Mouse (Mus musculus) midbrain, postnatal 0 days (tissue): Measurements from ENCODE around the gene Nub1. TPM values are rescaled to one million over a fixed set of nuclear protein-coding genes. Genes with fewer than 3 reads are reported as not detected.

Experiments used
- ATAC-seq: fragments of 200-750 bp; cut with Nextera tagmentation; 2 replicates; pipeline ENCODE4 v1.8.0; 2017; ENCODE audit warnings: moderate number of reproducible peaks, mild to moderate bottlenecking, moderate TSS enrichment, moderate library complexity; ENCODE audit not compliant: low FRiP score
- DNase-seq: peaks from one replicate; pipeline ENCODE4 v3.0.0-alpha.2; 2015; ENCODE audit warnings: low spot score
- H3K27ac ChIP-seq: fragments of 300-500 bp; sonication (generic); 2 replicates; pipeline ENCODE4 v1.5.1; 2014; ENCODE audit warnings: low read depth, mild to moderate bottlenecking, low read length, mixed read lengths
- H3K27me3 ChIP-seq: fragments of 300-500 bp; sonication (generic); 2 replicates; pipeline ENCODE4 v1.6.1; 2014; ENCODE audit warnings: low read length, control low read depth, mixed read lengths; ENCODE audit not compliant: insufficient read depth
- H3K36me3 ChIP-seq: fragments of 300-500 bp; sonication (generic); 2 replicates; pipeline ENCODE4 v1.6.1; 2014; ENCODE audit warnings: low read length, control low read depth, mixed read lengths; ENCODE audit not compliant: insufficient read depth
- H3K4me1 ChIP-seq: fragments of 300-500 bp; sonication (generic); 2 replicates; pipeline ENCODE4 v1.6.1; 2014; ENCODE audit warnings: mild to moderate bottlenecking, control low read depth, antibody characterized with exemption, low read length, mixed read lengths; ENCODE audit not compliant: insufficient read depth
- H3K4me2 ChIP-seq: fragments of 300-500 bp; sonication (generic); 2 replicates; pipeline ENCODE4 v1.6.1; 2014; ENCODE audit warnings: low read depth, mild to moderate bottlenecking, low read length, mixed read lengths; ENCODE audit not compliant: poor library complexity, severe bottlenecking
- H3K4me3 ChIP-seq: fragments of 300-500 bp; sonication (generic); 2 replicates; pipeline ENCODE4 v1.5.1; 2014; ENCODE audit warnings: low read depth, mild to moderate bottlenecking, low read length, moderate library complexity
- H3K9ac ChIP-seq: fragments of 300-500 bp; sonication (generic); replicated peaks from 2 replicates; pipeline ENCODE4 v1.6.1; 2014; ENCODE audit warnings: mild to moderate bottlenecking, low read length, moderate library complexity, mixed read lengths; ENCODE audit not compliant: poor library complexity, severe bottlenecking
- H3K9me3 ChIP-seq: fragments of 300-500 bp; sonication (generic); 2 replicates; pipeline ENCODE4 v1.6.1; 2016; ENCODE audit warnings: low read length, control low read depth
- CTCF ChIP-seq: IDR thresholded peaks from 2 replicates; pipeline ENCODE4 v1.5.1; 2016; ENCODE audit warnings: antibody characterized with exemption, mild to moderate bottlenecking
- WGBS: fragments of 180-500 bp; shearing (Covaris S2); extraction: QIAGEN DNeasy Blood & Tissue Kit; methylation state at CpG from one replicate; pipeline ENCODE4 v1.1.7; 2014; 5-methylcytosine and 5-hydroxymethylcytosine counted together
- polyA plus RNA-seq: library from polyadenylated mRNA; unstranded; fragments of >200 nt; fragmentation: Nextera tagmentation; extraction: Ambion mirVana; gene quantifications from 2 replicates; pipeline ENCODE4 v1.2.1, GENCODE M21; 2015
- total RNA-seq: library from RNA; depleted of rRNA; stranded (reverse); fragments of >200 nt; gene quantifications from 2 replicates; pipeline ENCODE4 v1.2.3, GENCODE M21; 2014

Nub1 gene
- total and polyA plus RNA-seq, 2 experiments from 2014 or later: 44.9 to 45.1 TPM

GRCm38 (mm10) chr5:24730986-24731385, 45.7 kb downstream of the Nub1 start:
- H3K9ac ChIP-seq: 0 out of 2 replicates have a peak overlapping the region, but pooled peaks have one; percentile 46
- peak overlapping the region; percentile 45 for H3K4me3 ChIP-seq
- 0 out of 2 replicates have a peak, but pooled peaks cover 7% of the 10 kb centered on the region for H3K4me1 ChIP-seq
- 4% methylated on average over 15 of the region's 15 CpGs for WGBS
- H3K27me3 ChIP-seq: peaks cover 18% of the 10 kb centered on the region
- H3K9me3 ChIP-seq: no peaks in the 10 kb centered on the region
- no peak overlapping the region for H3K27ac ChIP-seq
- no peaks in the 10 kb centered on the region for H3K36me3 ChIP-seq
- no peak for TF ChIP-seq CTCF
- DNase-seq: no peak
- H3K4me2 ChIP-seq: peak overlapping the region; percentile 65
- no peak for ATAC-seq

GRCm38 (mm10) chr5:24733134-24733533, 47.8 kb downstream of the Nub1 start:
- H3K27ac ChIP-seq: no peak overlapping the region
- TF ChIP-seq CTCF: no peak
- H3K9me3 ChIP-seq: no peaks in the 10 kb centered on the region
- no peak overlapping the region for H3K4me3 ChIP-seq
- no peaks in the 10 kb centered on the region for H3K36me3 ChIP-seq
- DNase-seq (no peak), ATAC-seq (no peak)
- 3% methylated on average over 8 of the region's 8 CpGs for WGBS
- H3K27me3 ChIP-seq: peaks cover 18% of the 10 kb centered on the region
- H3K4me2 ChIP-seq: no peak overlapping the region
- H3K4me1 ChIP-seq: 0 out of 2 replicates have a peak, but pooled peaks cover 7% of the 10 kb centered on the region
- no peak overlapping the region for H3K9ac ChIP-seq

DNA sequence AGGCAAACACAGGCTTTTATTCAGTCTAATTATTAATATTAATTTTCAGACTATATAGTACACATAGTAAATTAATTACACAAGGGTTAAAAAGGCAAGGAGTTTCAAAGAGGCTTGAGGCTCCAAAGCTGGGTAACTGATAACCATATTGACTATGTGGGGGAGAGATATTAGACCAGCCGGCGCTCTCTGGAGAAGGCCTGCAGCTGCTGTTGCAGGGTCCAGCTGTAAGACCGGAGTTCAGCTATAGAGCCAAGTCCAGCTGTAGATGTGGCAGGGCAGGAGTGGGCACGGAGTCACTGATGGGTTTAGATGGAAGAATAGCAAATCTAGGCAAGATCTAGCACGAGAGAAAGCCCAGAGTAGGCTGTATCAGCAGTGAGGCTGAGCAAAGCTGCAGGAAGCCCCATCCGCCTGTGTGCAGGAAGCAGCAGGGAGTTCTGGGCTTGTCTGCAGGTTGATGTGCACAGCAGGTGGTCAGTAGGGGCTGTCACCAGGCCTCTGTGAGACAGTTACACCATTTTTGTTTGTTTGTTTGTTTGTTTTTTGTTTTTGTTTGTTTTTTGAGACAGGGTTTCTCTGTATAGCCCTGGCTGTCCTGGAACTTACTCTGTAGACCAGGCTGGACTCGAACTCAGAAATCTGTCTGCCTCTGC, 48.6 kb downstream of the Nub1 start:
- H3K36me3 ChIP-seq: no peaks in the 10 kb centered on the region
- no peak overlapping the region for H3K4me3 ChIP-seq
- peaks cover 18% of the 10 kb centered on the region for H3K27me3 ChIP-seq
- ATAC-seq (no peak), DNase-seq (no peak)
- 72% methylated on average over 7 of the region's 7 CpGs for WGBS
- H3K4me1 ChIP-seq: 0 out of 2 replicates have a peak, but pooled peaks cover 7% of the 10 kb centered on the region
- H3K9ac ChIP-seq: no peak overlapping the region
- TF ChIP-seq CTCF: no peak
- H3K9me3 ChIP-seq: no peaks in the 10 kb centered on the region
- H3K4me2 ChIP-seq: no peak overlapping the region
- H3K27ac ChIP-seq: no peak overlapping the region; the same call in 1 of the 2 replicates

DNA sequence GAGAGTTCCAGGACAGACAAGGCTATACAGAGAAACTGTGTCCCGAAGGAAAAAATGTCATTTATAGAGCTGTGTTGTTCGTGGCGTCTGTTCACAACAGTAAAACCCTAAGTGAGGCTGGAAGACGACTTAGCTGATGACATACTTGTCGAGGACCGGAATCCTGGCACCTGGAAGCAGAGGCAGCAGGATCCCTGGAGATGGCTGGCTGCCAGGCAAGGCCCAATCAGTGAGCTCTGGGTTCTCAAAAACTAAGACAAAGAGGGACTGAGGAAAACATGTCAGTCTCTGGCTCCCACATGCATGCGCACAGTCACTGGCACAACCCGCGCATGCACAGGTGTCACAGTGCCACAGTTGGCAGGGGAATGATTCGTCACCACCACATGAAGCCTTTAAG, 52.3 kb downstream of the Nub1 start:
- 92% methylated on average over 10 of the region's 10 CpGs for WGBS
- no peak for TF ChIP-seq CTCF

GRCm38 (mm10) chr5:24738517-24738916, 53.2 kb downstream of the Nub1 start:
- H3K4me2 ChIP-seq: no peak overlapping the region
- ATAC-seq (no peak), DNase-seq (no peak)
- no peaks in the 10 kb centered on the region for H3K27me3 ChIP-seq
- no peaks in the 10 kb centered on the region for H3K36me3 ChIP-seq
- H3K4me1 ChIP-seq: no peaks in the 10 kb centered on the region
- no peaks in the 10 kb centered on the region for H3K9me3 ChIP-seq
- H3K4me3 ChIP-seq: no peak overlapping the region
- 100% methylated on average over 1 of the region's 1 CpGs for WGBS
- no peak for TF ChIP-seq CTCF
- H3K9ac ChIP-seq: no peak overlapping the region
- H3K27ac ChIP-seq: no peak overlapping the region

More for the DNA sequence above, 52.3 kb downstream of the Nub1 start:
- Histone ChIP-seq H3K36me3 (no peaks in the 10 kb centered on the region), H3K4me2 (no peak overlapping the region), H3K27me3 (no peaks in the 10 kb centered on the region), H3K4me1 (no peaks in the 10 kb centered on the region), H3K9me3 (no peaks in the 10 kb centered on the region), H3K9ac (no peak overlapping the region), H3K27ac (no peak overlapping the region), H3K4me3 (no peak overlapping the region)
- ATAC-seq (no peak), DNase-seq (no peak)

- Histone ChIP-seq H3K36me3 (no peaks in the 10 kb centered on the region), H3K27me3 (no peaks in the 10 kb centered on the region), H3K4me2 (no peak overlapping the region), H3K4me1 (no peaks in the 10 kb centered on the region), H3K27ac (no peak overlapping the region), H3K9ac (no peak overlapping the region), H3K9me3 (no peaks in the 10 kb centered on the region), H3K4me3 (no peak overlapping the region)
- 59% methylated on average over 15 of the region's 15 CpGs for WGBS
- ATAC-seq (no peak), DNase-seq (peak; percentile 57)
- no peak for TF ChIP-seq CTCF
Observed at GRCm38 (mm10) chr5:24739141-24739753, 53.9 kb downstream of the Nub1 start.
